Mouse (Mus musculus): Measurements from ENCODE around the gene Kcnq1.

DNA sequence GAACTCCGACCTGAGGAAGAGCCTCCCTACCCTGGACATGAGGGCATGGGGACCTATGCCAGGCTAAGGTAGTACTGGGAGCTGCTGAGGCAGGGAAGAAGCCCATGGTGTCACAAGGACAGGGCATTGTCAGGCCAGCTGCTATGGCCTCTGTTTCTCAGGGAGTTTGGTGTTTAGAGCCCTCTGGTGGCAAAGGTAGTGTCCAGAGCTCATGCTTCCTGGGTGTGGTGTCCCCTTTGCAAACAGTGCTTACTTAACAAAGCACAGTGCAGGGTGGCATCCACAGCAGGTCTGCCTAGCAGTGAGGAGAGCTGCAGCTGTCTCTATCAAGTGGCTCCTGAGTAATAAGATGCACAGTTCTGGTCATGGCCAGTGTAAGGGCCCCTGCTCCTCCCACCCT is 4.6 kb downstream of the Kcnq1 start:
- TF ChIP-seq ZNF384 (IDR thresholded peaks at IDR 0.05; ENCODE audit: low read depth, low read length) (no peak), CHD2 (IDR thresholded peaks at IDR 0.05; ENCODE audit: low read depth, low read length) (no peak), MAFK (IDR thresholded peaks at IDR 0.05; ENCODE audit: insufficient read depth, low read depth, low read length) (no peak)

All from ES-E14 (cell line).